Mouse (Mus musculus) thymus, postnatal 0 days (tissue): ENCODE measurements around the gene Ccser1. TPM values are rescaled to one million over a fixed set of nuclear protein-coding genes. Genes with fewer than 3 reads are reported as not detected.

Source experiments
- DNase-seq: peaks from one replicate; pipeline ENCODE4 v3.0.0-alpha.2; 2015; ENCODE audit warnings: low spot score
- polyA plus RNA-seq: library from polyadenylated mRNA; unstranded; fragments of >200 nt; fragmentation: Nextera tagmentation; extraction: Ambion mirVana; gene quantifications from 2 replicates; pipeline ENCODE4 v1.2.1, GENCODE M21; 2015

The Ccser1 gene
- 2.6 and 2.8 TPM in 2 replicates for polyA plus RNA-seq

- peak; percentile 18 for DNase-seq
Measured at GRCm38 (mm10) chr6:61179949-61180755, at the start of gene Ccser1. Gene Ccser1, plus strand, starts transcription at chr6:61180324.

- no peak for DNase-seq
Measured at GRCm38 (mm10) chr6:61136436-61136835, 43.7 kb upstream of the Ccser1 start.

GRCm38 (mm10) chr6:61143031-61143430, 37.1 kb upstream of the Ccser1 start:
- no peak for DNase-seq

GRCm38 (mm10) chr6:61152924-61153323, 27.2 kb upstream of the Ccser1 start:
- DNase-seq: no peak

DNA sequence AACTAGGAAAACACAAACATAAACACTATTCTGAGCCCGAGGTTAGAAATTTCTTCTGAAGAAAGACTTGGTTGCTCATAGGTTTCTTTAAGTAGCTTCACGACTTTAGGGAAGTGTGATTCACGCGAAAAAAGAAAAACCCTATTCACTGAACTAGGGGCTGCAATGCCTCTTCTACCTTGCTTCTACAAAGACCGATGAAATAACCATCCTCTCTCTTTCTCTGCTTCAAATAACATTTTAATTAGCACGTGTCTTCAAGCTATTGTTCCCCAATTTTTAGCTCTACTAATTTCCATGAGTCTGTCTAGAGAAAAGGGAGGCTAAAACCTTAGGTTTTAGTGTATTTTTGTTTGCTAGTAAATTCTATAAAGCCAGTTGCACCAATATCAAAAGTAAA, 25.5 kb upstream of the Ccser1 start:
- no peak for DNase-seq

GRCm38 (mm10) chr6:61155059-61155629, 25.0 kb upstream of the Ccser1 start:
- no peak for DNase-seq

- no peak for DNase-seq
Measured at GRCm38 (mm10) chr6:61155718-61156117, 24.4 kb upstream of the Ccser1 start.

GRCm38 (mm10) chr6:61162117-61162516, 18.0 kb upstream of the Ccser1 start:
- no peak for DNase-seq

GRCm38 (mm10) chr6:61166891-61167290, 13.2 kb upstream of the Ccser1 start:
- DNase-seq: no peak

- DNase-seq: no peak
Measured at GRCm38 (mm10) chr6:61176126-61176525, 4.0 kb upstream of the Ccser1 start.

- DNase-seq: no peak
Measured at GRCm38 (mm10) chr6:61177476-61177875, 2.6 kb upstream of the Ccser1 start.

DNA sequence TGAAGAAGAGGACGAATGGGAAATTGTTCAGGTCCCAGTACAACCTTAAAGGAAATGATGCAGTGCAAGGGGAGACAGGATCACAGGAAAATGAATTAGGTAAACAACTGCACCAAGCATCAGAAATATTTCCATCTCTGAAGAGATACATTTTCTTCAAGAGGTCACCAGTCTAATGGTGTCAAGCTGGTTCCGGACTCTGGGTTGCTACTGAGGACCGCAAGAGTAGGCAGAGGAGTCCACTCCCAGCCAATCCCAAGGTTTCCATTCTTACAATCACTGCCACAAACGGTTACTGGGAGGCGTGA, 529 bp upstream of the Ccser1 start:
- DNase-seq: no peak

GRCm38 (mm10) chr6:61180756-61181191, 650 bp downstream of the Ccser1 start:
- DNase-seq: peak; percentile 2

DNA sequence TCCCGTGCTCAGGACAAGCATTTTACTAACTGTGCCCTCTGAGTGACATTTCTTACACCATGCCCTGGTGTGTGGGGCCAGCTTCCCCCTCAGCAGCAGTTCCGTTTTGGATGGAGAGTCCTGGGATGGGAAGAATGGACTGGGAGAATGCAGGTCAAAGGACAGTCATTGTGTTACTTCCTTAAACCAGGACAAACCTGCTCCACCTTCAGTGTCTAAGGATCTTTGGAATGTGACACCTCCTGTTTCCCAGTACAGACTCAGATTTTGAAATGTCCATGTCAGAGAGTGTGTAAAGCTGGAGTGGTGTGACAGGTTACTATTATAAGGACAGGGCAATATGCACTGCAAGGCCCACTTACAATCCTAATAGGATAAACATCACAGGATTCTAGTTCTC, 8.9 kb downstream of the Ccser1 start:
- DNase-seq: no peak

DNA sequence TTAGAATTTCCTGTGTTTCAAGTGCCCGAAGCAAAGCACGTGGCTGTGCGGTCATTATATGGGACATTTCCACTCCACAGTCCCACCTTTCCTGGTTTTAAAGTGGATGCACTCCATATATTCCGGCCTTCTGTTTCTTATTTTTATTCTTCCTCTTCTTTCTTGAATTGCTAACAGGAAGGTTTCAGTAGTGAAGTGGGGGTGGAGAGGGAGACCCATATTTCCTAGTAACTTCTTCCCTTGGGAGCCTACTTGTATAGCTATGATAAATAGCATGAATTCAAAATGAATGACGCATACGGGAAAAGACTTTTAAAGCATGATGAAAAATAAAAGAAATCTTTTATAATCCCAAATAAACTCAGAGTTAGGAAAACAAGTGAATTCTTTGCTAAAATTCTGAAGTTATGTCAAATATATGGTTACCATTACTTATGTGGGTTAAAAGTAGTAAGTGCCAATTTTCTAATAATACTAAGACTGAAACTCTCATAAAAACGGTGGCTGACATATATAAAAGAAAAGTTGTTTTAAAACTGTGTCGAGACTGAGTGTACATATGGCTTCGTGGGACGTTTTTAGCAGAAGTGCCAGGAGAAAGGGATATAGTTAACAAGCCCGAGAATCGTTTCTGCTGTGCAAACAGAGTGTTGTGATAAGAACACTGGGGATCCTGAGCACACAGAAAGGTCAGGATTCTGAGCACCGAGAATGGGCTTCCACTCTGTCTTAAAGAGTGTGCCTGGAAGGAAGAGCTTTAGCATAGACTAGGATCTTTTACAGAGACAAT, 11.7 kb downstream of the Ccser1 start:
- no peak for DNase-seq

- no peak for DNase-seq
Measured at GRCm38 (mm10) chr6:61203344-61203743, 23.2 kb downstream of the Ccser1 start.

DNA sequence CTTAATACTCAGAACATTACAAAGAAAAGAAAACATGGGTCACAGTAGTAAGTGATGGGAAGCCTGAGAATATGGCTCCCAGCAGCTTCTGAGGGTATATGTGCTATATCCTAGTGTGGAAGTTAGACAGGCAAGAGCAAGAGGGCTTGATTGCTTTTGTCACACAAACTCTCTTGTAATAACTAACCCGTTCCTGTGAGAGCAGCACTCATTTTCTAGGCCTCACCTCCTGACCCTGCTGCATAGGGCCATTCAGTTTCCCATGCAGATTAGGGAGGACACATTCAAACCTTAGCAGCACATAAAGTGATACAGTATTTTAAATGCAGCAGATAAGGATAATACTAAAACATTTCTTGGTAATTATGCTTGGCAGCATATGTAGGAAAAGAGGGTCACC, 25.9 kb downstream of the Ccser1 start:
- no peak for DNase-seq

DNA sequence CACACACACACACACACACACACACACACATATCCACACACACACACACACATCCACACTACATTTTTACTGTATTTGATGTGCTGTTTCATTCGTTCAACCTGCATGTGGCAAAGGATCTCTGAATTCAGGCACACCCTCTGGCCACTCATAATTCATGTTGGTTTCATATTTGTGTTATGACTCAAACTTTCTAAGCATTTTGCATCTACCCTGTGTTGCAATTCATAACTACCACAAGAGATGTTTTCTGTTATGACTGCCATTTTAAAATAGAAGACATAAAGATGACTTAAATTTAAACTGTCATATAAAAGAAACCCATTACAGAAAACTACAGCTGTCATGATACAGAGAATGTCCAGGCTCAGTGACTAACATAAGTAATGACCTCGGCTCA, 26.5 kb downstream of the Ccser1 start:
- DNase-seq: no peak

- no peak for DNase-seq
Measured at GRCm38 (mm10) chr6:61210061-61210737, 30.1 kb downstream of the Ccser1 start.

- no peak for DNase-seq
Measured at GRCm38 (mm10) chr6:61215705-61216104, 35.6 kb downstream of the Ccser1 start.

DNA sequence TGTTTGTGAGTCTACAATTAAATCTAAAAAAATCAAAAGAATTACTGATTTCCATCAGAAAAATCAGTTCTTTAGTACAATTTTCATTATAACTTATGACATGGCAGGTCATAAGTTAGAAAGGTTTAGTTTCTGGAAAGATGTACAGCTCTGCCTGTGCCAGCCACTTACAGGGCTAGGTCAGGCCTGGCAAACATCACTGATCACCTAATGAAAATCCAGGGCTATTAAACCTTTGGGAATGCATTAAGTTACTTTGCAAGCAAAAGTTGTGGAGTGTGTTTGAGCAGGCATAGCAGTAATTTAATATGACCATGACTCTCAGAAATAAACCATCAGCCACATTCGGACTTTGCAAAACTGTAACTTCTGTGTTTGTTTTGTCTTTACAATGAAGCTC, 36.4 kb downstream of the Ccser1 start:
- DNase-seq: no peak

DNA sequence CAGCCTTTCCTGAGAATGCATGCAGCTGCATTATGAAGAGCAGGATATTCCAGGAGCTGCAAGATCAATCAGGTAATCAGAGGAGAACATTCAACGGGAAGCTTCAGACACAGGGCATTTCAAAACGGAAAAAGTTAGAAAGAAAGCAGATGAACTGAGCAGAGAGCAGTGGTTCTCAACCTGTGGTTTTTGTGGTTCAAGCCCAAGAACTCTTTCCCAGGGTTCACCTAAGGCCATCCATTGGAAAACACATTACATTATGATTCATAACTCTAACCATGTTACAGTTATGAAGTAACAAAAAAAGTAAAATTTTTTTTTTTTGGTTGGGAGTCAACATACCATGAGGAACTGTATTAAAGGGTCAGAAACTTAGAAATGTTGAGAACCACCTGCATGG, 37.6 kb downstream of the Ccser1 start:
- DNase-seq: no peak
